Mouse (Mus musculus): ENCODE results near the gene Ccdc124. TPM values are rescaled to one million over a fixed set of nuclear protein-coding genes. Genes with fewer than 3 reads are reported as not detected.
"Not testable (repeated sequence)": the region's sequence is repeated elsewhere in the genome, so short reads cannot be mapped to it uniquely, and the experiment has no call there.

Gene Ccdc124
- polyA plus RNA-seq, 1 experiment from 2014 or later = 155 TPM

DNA sequence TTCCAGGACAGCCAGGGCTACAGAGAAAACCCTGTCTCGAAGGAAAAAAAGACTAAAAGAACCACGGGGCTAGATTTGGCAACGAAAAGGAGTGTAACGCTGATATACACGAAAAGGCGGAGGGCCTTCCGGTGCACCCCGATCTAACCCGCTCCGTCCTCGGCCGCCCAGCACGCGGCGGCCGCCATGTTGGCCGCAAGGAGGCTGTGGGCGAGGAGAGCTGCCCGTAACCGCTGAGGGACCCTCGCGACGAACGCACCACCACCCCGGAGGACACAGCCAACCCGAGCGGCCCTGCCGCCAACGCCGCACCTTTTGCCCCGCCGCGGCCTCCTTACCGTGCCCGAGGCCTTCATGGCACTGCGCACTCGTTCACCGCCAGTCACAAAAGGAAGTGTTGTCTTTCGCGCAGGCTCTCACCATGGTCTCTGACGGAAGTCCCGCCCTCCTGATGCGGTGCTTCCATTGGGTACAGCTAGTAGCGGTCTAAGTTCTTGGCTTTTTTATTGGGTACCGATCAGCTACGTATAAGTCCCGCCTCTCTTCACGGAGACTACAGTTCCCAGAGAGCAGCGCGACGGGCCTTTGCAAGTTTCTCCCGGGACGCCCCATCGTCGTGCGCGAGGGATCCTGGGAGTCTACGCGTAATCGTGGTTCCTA is 23.4 kb upstream of the Ccdc124 start, which contains the start of gene Rpl18a:
Gene Rpl18a (minus strand): TSS at position 392 of the 660 bp plus-strand sequence.
- DNase-seq (ENCODE audit: low spot score) (peak; percentile 95), ATAC-seq (ENCODE audit: insufficient read depth, low FRiP score, low TSS enrichment) (peak; percentile 97)
- Histone ChIP-seq H3K4me1 (ENCODE audit: control insufficient read depth, insufficient read depth, low read length) (peaks cover 8% of the 10 kb centered on the region), H3K4me3 (ENCODE audit: low read depth, low read length) (peak within 1 kb of the TSS; percentile 88), H3K4me2 (ENCODE audit: low read depth) (peak within 1 kb of the TSS; percentile 97), H3K36me3 (ENCODE audit: control insufficient read depth, insufficient read depth, low read length) (peaks cover 14% of the 10 kb centered on the region), H3K9me3 (ENCODE audit: control insufficient read depth, low read length) (no peaks in the 10 kb centered on the region), H3K27me3 (ENCODE audit: control insufficient read depth, insufficient read depth, low read length) (peaks cover 14% of the 10 kb centered on the region), H3K27ac (ENCODE audit: low read depth, low read length) (peak within 1 kb of the TSS; percentile 56), H3K9ac (ENCODE audit: low read length) (peak within 1 kb of the TSS; percentile 95)
- WGBS = under 1% methylated on average over 60 of the region's 60 CpGs

DNA sequence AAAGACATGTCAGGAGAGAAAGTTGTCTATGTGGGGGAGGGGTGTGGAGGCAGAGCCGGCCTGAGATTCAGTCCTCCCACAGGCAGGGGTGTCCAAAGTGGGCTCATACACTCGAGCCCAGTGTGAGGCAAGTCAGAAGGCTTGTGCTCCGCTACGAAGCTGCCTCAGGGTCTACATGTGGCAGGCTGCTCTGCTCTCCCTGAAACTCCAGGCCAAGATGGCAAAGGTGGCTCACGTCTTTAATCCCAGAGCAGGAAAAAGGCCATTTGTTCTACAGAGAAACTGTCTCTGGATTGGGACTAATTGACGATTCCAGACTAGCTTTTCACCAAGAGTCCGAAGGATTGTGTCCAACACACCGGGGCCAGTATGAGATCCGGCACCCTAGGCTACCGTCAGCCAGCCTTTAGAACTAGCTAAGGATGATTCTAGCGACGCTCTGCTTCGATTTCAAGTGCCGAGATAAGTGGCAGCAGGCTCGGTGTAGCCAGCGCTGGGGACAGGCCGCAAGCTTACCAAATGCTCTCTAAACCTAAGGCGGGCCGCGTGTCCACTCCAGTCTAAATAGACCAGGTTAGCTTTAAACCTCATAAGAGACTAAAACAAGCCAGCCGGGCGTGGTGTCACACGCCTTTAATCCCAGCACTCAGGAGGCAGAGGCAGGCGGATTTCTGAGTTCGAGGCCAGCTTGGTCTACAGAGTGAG is 22.7 kb upstream of the Ccdc124 start:
- Histone ChIP-seq H3K27me3 (ENCODE audit: control insufficient read depth, insufficient read depth, low read length) (peaks cover 21% of the 10 kb centered on the region), H3K4me3 (ENCODE audit: low read depth, low read length) (peak overlapping the region; percentile 88), H3K4me2 (ENCODE audit: low read depth) (peak overlapping the region; percentile 97), H3K9ac (ENCODE audit: low read length) (peak overlapping the region; percentile 95), H3K27ac (ENCODE audit: low read depth, low read length) (0 out of 2 replicates have a peak overlapping the region, but pooled peaks have one; percentile 56), H3K9me3 (ENCODE audit: control insufficient read depth, low read length) (no peaks in the 10 kb centered on the region), H3K4me1 (ENCODE audit: control insufficient read depth, insufficient read depth, low read length) (peaks cover 10% of the 10 kb centered on the region), H3K36me3 (ENCODE audit: control insufficient read depth, insufficient read depth, low read length) (peaks cover 14% of the 10 kb centered on the region)
- WGBS = 5% methylated on average over 25 of the region's 25 CpGs
- DNase-seq (ENCODE audit: low spot score) = no peak
- no peak for ATAC-seq (ENCODE audit: insufficient read depth, low FRiP score, low TSS enrichment)

DNA sequence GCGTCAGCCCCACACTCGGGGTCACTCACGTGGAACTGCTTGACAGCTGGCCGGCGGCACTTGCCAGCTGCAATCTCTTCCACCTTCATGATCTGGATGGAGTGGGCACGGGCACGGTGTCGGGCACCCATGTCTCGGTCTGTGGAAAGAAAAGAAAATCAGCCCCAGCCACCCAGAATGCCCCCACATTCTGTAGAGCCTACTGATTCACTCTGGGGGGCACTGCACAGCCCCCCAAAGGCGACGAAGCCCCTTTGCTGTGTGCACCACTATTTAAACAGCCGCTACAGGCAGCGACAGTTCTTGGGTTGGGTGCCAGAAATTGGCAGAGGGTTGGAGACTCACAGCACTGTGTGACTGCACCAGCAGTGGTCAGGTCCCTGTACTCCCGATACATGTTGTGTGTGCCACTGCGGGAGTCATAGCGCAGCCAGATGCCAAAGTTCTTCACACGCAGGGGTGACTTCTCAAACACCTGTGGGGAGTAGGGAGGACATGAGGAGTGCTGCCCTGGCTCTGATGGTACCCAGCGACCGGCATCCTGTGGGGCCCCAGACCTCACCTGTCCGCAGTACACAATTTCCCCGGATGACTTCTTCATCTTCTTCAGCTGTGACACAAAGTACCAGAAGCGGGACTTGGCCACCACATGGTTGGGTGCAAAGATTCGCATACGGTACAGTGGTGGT is 22.0 kb upstream of the Ccdc124 start:
- DNase-seq (ENCODE audit: low spot score) = not testable (repeated sequence)
- WGBS = 85% methylated on average over 24 of the region's 24 CpGs

DNA sequence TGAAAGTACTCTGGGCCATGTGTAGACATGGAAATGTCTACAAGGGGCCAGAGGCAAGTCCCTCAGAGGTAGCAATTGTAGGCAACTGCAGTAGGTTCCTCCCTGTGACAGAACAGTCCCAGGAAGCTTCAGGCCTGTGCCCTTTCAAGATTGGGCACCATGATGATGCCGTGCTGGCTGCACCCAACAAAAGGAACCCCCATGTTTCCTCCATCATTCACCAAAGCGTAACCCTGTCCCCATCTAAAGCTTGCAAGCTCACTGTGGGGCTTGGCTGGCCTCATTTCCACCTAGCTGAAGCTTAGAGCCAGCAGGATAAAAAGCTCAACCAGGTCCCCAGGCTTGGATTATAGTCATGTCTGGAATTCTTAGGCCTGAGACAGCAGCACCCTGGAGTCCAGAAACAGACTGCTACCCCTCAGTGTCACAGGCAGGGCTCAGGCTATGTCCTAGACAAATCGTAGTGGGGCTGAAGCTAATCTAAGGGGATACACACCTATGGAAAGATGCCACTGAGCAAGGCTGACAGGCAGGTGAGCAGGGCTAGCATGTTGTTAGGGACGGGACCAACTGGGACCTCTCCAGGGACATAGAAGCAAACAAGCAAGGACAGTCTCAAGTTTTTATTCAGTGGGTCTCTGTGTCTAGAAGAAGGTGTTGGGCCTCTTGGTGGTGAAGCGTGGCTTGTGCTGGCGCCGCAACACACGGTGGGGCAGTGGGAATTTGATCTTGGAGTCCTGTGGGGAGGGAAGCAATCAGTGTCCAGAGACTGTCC is 21.2 kb upstream of the Ccdc124 start:
- Histone ChIP-seq H3K27me3 (ENCODE audit: control insufficient read depth, insufficient read depth, low read length) (peaks cover 32% of the 10 kb centered on the region), H3K36me3 (ENCODE audit: control insufficient read depth, insufficient read depth, low read length) (peaks cover 14% of the 10 kb centered on the region), H3K27ac (ENCODE audit: low read depth, low read length) (no peak overlapping the region), H3K4me3 (ENCODE audit: low read depth, low read length) (no peak overlapping the region), H3K9ac (ENCODE audit: low read length) (no peak overlapping the region), H3K4me2 (ENCODE audit: low read depth) (no peak overlapping the region), H3K4me1 (ENCODE audit: control insufficient read depth, insufficient read depth, low read length) (peaks cover 10% of the 10 kb centered on the region), H3K9me3 (ENCODE audit: control insufficient read depth, low read length) (no peaks in the 10 kb centered on the region)
- 90% methylated on average over 8 of the region's 8 CpGs for WGBS
- ATAC-seq (ENCODE audit: insufficient read depth, low FRiP score, low TSS enrichment) (no peak), DNase-seq (ENCODE audit: low spot score) (no peak)

More for the DNA sequence above, 22.0 kb upstream of the Ccdc124 start:
- Histone ChIP-seq H3K4me3 (ENCODE audit: low read depth, low read length) (peak overlapping the region; percentile 88), H3K27me3 (ENCODE audit: control insufficient read depth, insufficient read depth, low read length) (peaks cover 28% of the 10 kb centered on the region), H3K4me2 (ENCODE audit: low read depth) (peak overlapping the region; percentile 97), H3K36me3 (ENCODE audit: control insufficient read depth, insufficient read depth, low read length) (peaks cover 14% of the 10 kb centered on the region), H3K4me1 (ENCODE audit: control insufficient read depth, insufficient read depth, low read length) (peaks cover 10% of the 10 kb centered on the region)
- not testable (repeated sequence) for ATAC-seq (ENCODE audit: insufficient read depth, low FRiP score, low TSS enrichment); H3K27ac ChIP-seq (ENCODE audit: low read depth, low read length); H3K9ac ChIP-seq (ENCODE audit: low read length); H3K9me3 ChIP-seq (ENCODE audit: control insufficient read depth, low read length)

DNA sequence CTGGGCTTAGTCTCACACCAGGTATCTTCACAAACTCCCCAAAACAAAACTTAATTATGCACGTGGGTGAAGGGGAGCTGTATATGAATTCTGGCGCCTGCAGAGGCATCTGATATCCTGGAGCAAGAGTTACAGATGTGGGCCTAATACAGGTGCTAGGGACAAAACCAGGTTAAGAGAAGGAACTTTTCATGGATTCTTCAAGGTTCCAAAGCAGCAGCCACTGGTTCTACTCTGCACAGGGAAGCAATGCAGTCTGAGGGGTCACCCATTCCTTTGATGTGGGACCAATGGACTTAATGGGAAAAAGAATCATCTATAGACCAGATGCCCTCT is 20.6 kb upstream of the Ccdc124 start:
- peaks cover 32% of the 10 kb centered on the region for H3K27me3 ChIP-seq (ENCODE audit: control insufficient read depth, insufficient read depth, low read length)
- no peak overlapping the region for H3K27ac ChIP-seq (ENCODE audit: low read depth, low read length)
- WGBS = 71% methylated on average over 2 of the region's 2 CpGs
- H3K9ac ChIP-seq (ENCODE audit: low read length) = no peak overlapping the region
- peaks cover 14% of the 10 kb centered on the region for H3K36me3 ChIP-seq (ENCODE audit: control insufficient read depth, insufficient read depth, low read length)
- ATAC-seq (ENCODE audit: insufficient read depth, low FRiP score, low TSS enrichment) (no peak), DNase-seq (ENCODE audit: low spot score) (no peak)
- no peak overlapping the region for H3K4me2 ChIP-seq (ENCODE audit: low read depth)
- no peak overlapping the region for H3K4me3 ChIP-seq (ENCODE audit: low read depth, low read length)
- H3K9me3 ChIP-seq (ENCODE audit: control insufficient read depth, low read length) = no peaks in the 10 kb centered on the region
- H3K4me1 ChIP-seq (ENCODE audit: control insufficient read depth, insufficient read depth, low read length) = peaks cover 10% of the 10 kb centered on the region

DNA sequence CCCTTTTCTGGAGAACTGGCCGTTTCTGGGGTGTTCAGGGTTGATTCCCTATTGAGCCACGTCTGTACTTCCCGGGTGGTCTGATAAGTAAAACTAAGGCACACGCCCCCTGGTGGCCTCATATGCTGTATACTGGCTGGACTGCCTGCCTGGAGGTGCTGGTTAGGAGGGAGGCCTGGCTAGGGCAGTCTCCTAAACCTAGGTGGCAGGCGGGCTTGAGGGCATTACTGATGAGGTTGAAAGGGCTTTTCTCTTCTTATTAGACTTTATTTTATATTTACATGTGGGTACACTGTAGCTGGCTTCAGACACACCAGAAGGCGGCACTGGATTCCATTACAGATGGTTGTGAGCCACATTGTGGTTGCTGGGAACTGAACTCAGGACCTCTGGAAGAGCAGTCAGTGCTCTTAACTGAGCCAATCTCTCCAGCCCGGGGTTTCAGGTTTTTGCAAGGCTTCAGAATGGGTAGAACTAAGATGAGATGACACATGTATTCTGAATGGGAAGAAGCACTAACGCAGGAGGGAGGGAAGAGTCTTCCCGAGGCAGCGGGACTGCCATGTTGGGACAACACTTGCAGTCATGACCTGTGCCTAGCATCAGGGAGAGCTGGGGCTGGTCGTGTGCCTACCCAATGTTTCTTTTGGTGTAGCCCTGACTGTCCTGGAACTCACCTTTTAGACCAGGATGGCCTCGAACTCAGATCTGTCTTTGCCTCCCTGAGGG is 20.1 kb upstream of the Ccdc124 start:
- ATAC-seq (ENCODE audit: insufficient read depth, low FRiP score, low TSS enrichment) = peak; percentile 33
- peaks cover 32% of the 10 kb centered on the region for H3K27me3 ChIP-seq (ENCODE audit: control insufficient read depth, insufficient read depth, low read length)

DNA sequence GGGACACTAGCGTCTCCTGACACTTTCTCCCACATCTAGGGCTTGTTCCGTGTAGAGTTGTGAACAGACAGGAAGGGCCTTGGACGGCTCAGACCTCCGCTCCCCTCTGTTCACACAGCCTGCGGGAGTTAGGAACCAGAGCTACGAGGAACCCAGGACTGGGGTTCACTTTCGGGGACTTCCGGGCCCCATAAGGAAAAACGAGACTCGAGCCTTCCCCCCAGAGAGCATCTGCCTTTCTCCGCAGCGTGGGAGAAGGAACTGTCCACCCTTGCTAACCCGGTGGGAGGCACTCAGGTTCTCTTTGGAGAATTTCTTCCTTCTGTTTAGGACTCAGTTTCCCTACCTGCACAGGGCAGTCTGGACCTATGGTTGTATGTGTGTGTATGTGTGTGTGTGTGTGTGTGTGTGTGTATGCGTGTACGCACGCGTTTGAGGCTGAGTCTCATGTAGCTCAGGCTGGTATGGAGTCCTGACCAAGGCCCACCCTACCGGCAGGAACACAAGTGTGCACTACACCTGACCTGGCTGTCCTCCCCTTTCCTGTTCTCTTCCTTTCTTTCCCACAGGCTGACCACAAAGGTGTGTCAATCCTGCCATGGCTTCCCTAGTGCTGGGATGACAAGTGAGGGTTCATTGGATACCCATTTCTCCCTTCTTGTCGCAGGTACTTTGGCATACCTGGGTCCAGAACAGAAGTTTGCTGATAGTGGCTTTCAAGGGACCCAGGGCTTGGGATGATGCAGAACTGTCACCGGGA is 19.3 kb upstream of the Ccdc124 start:
- Histone ChIP-seq H3K4me3 (ENCODE audit: low read depth, low read length) (peak overlapping the region; percentile 14; the same call in 1 of the 2 replicates), H3K27me3 (ENCODE audit: control insufficient read depth, insufficient read depth, low read length) (peaks cover 32% of the 10 kb centered on the region), H3K4me1 (ENCODE audit: control insufficient read depth, insufficient read depth, low read length) (peaks cover 10% of the 10 kb centered on the region), H3K27ac (ENCODE audit: low read depth, low read length) (no peak overlapping the region), H3K9me3 (ENCODE audit: control insufficient read depth, low read length) (no peaks in the 10 kb centered on the region), H3K36me3 (ENCODE audit: control insufficient read depth, insufficient read depth, low read length) (peaks cover 14% of the 10 kb centered on the region), H3K9ac (ENCODE audit: low read length) (no peak overlapping the region), H3K4me2 (ENCODE audit: low read depth) (no peak overlapping the region; the same call in 1 of the 2 replicates)
- DNase-seq (ENCODE audit: low spot score) = peak; percentile 32
- 29% methylated on average over 20 of the region's 20 CpGs for WGBS
- no peak for ATAC-seq (ENCODE audit: insufficient read depth, low FRiP score, low TSS enrichment)

More for the DNA sequence above, 20.1 kb upstream of the Ccdc124 start:
- Histone ChIP-seq H3K27ac (ENCODE audit: low read depth, low read length) (no peak overlapping the region), H3K9ac (ENCODE audit: low read length) (no peak overlapping the region), H3K4me2 (ENCODE audit: low read depth) (no peak overlapping the region), H3K9me3 (ENCODE audit: control insufficient read depth, low read length) (no peaks in the 10 kb centered on the region), H3K4me1 (ENCODE audit: control insufficient read depth, insufficient read depth, low read length) (peaks cover 10% of the 10 kb centered on the region), H3K4me3 (ENCODE audit: low read depth, low read length) (no peak overlapping the region), H3K36me3 (ENCODE audit: control insufficient read depth, insufficient read depth, low read length) (peaks cover 14% of the 10 kb centered on the region)
- peak; percentile 85 for DNase-seq (ENCODE audit: low spot score)
- WGBS = 30% methylated on average over 12 of the region's 12 CpGs
